Mouse (Mus musculus) kidney, adult 2 months (tissue): Measurements from ENCODE around the gene Etl4.

Experiments used
- CTCF ChIP-seq: fragments of 200-500 bp; conservative IDR thresholded peaks from 2 replicates; pipeline ENCODE4 v1.5.1; 2011; ENCODE audit warnings: low read depth, mild to moderate bottlenecking, control low read depth, low read length, moderate library complexity, mixed read lengths; ENCODE audit not compliant: insufficient read depth, insufficient read length
- POLR2A ChIP-seq: fragments of 200-500 bp; IDR thresholded peaks from one replicate; pipeline ENCODE4 v1.6.1; 2011; ENCODE audit warnings: low read depth, low read length, control low read depth

DNA sequence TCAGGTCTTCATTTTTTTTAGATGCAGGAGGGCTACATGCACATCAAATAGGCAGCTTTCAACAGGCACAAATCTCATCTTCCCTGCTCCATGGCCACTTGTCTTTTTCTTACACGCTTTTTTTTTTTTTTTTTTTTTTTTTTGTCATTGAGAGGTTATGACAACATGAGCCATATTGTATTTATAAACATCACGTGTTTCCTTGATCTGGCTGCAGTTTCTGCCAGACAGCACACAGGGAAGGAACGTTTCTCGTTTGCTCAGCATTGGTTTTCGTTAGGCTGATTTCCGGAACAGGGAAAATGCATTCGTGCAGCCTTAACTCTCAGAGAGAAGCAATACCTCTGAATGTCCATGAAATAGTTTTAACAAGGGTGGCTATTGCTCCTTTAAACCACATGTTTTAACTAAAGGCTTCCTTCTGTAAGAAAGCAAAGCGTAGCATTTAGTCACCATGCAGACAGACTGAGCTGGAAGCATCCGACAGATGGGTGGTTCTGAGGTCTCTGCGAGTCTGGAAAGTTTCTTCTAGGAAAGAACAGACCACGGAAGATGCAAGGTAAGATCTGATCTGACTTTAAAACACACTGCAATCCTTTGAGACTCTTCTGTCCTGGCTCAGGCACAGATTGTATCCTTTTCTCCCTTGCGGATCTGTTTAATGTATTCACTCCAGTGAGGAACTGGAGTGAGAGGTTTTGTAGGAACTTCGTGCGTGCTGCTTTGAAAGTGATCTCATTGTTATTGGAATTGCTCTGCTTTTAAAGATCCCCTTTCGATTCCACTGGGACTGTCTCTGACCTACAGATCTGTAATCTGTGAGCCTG, 812.8 kb downstream of the Etl4 start:
- TF ChIP-seq CTCF (no peak), POLR2A (no peak)
